Mouse (Mus musculus) cerebellum, postnatal 4 days (tissue): Measurements from ENCODE around the gene Soga1.

Experiments
- DNase-seq, 2 experiments: peaks; one replicate each; pipeline ENCODE4 v3.0.0; 2022; ENCODE audit warnings: low spot score in 2 of 2, mixed read lengths in 1 of 2

The Soga1 gene

DNA sequence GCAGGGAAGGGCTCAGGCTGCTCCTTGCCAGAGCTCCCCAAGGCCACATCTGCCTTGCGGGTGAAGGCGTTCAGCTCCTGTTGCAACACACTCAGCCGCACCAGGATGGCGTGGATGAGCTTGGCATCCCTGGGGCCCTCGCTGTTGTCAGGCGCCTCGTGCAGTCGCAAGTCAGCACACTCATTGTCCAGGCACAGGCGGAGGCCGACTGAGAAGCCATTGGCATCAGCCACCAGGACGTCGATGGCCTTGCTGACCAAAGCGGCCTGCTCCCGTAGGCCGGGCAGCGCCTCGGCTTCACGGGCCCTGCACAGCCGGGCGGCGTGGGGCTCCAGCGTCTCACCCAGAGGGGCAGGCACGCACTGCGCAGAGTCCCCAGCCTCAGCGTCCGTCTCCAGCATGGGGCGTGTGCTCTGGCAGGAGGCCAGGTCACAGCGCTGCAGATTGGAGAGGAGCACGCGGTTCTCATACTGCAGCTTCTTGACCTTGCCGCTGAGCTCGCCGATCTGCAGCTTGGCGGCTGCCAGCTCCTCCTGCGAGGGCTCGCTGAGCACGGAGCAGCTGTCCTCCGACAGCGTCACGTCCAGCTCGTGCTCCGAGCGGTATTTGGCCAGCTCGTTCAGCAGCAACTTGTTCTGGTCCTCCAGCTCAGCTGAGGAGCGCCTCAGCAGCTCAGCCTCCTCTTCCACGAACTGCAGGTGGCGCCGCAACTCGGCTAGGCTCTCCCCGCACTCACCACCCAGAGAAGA lies 39.0 kb downstream of the Soga1 start:
- DNase-seq: peak in 1 of 2 experiments; percentile 66

DNA sequence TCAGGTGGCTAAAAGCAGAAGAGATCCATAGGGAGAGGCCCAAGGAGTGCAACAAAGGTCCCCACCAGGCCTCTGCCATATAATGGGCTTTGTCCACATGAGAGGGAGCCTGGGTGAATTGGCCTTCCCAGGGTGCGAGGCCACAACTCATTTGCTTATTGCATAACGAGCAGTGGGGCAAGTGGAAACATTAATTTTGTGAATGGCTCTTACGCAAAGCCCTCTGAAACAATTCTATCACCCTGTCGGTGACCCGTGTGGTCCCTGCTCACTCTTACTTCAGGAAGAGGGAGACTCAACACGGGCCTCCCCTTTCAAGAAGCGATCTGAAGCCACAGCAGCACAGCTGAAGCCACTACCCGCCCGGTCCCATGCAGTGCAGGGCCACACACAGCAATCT lies 41.8 kb downstream of the Soga1 start:
- DNase-seq: no peak

DNA sequence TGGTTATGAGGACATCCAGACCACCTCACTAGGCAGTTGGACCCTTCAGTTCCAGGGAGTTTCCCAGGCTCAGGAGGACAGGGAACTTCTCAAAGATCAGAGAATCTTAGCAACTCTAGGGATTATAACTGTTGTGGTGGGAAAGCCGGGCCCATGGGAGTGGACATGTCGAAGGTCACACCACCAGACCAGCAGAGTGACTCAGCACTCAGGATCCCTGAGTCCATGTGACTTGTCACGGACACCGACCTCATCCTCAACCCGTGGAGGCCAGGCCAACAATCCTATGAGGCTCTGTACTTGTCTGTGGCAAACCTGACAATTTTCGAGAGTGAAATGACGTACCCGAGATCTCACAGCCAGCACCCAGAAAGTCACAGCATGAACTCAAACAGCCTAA lies 42.7 kb downstream of the Soga1 start:
- no peak for DNase-seq

DNA sequence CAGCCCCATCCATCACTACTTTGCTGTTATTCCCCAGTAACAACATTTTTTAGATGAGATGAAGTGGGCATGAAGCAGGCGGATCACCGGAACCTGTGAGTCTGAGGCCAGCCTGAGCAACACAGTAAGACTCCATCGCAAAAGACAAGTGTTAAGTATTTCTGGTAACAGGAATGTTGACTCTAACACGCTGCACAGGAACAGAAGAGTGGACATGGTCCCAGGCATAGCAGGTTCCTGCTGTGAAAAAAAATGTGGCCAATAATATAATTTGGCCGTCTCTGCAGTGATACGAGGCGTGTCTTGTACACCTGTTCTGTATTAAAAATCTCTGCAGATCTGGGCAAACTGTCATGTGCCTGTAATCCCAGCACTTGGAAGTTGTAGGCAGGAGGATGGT lies 43.7 kb downstream of the Soga1 start:
- DNase-seq: no peak

DNA sequence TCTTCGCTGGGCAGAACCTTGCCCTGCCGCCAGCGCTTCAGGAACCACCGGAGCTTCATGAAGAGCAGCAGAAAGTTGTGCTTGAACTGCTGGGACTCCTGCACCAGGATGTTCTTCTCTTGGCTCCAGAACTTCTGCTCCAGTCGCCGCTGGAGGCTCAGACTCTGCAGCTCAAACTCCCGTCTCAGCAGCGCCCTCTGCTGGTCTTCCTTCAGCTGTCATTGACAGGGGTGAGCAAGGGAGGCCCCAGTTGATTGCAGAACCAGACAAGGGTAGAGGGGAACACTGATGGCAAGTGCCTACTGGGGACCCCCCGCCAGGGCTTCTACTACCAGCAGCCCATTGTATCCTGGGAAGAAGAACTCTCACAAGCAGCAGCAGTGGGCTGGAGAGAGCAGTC lies 48.2 kb downstream of the Soga1 start:
- DNase-seq: peak; percentile 86 to 89

DNA sequence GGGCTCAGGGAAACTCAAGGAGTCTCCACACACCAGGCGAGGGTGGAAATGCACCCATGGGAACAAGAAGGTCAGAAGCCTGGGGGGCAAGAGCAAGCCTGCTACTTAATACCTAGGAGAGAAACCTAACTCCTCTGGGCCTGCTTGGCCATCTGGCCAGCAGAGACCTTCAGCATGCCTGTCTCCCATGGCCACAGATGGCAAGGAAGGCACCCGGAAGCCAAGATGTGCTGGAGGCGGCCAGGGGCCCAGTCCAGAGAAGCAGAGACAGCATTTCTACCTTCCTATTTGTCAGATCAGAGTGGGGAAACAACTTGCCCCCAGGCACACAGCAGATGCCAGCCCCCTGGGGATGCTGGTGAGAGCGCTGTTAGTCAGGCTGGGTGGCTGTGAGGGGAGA lies 50.8 kb downstream of the Soga1 start:
- no peak for DNase-seq

DNA sequence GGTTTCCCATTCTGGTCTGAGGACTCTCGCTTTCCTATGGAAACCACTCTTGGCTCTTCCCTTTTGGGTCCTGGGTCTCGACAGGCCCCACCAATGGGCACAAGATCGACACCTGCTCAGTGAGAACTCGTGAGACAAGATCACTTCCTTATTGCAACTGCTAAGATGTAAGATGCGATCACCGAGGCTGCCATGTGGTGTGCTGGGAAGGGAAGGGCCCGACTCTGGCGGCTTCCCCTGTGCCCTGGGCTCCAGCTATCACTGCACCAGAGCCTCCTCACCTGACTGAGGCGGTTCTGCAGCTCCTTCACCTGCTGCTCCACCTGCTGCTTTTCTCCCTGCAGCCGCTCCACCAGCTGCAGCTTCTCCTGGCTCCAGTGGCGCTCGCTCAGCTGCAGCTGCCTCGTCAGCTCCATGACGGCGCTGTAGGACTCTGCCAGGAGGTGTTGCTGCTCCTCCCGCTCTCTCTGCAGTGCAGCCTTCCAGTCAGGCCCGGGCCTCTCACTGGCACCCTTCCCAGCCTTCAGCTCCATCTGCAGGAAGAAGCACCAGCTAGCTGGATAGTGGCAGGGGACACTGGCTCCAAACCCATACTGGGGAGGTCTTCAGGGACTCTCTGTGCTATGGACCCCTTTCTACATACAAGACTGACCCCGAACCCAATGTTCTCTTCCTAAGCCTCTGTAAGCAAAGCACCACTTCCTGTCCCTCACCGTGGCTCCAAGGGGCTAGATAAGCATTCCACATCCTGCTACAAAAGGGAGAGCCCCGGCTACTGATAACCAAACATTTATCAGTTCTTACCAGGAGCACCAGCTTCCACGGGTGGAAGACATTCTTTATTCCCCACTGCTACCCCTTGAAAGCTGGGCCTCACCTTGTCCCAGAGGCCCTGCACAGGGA lies 51.7 kb downstream of the Soga1 start:
- peak in 1 of 2 experiments; percentile 45 for DNase-seq

DNA sequence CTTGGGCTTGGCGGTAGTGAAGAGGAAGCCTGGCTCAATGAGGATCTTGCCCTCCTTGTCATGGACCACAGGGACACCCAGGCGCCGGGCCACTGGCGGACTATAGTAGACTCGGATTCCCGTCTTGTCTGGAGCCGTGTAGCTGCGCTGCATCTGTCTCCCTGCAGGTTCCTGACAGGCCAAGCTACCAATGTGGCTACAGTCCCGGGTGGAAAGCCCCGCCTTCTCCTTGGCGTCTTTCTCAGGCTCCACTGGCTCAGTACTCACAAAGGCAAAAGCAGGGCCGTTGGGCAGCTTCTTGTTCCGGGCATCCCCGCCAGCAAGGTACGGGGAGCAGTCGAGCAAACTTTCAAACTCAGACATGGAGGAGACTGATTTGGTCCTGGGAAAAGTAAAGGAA lies 57.9 kb downstream of the Soga1 start:
- DNase-seq: no peak

DNA sequence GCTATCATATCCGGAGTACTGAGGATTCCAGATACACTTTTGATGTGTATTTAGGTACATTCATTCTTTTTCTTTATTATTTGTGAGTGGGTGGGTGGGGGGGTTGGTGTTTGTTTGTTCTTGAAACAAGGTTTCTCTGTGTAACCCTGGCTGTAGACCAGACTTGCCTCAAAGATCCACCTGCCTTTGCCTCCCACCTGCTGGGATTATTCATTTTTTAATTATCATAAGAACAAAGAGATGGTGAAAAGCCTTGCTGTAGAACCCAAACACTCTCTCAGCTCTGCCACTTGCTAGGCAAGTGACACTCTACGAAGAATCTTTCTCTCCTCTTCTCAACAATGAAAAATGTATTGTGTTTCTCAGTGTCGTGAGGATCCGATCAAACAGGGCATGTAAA lies 59.8 kb downstream of the Soga1 start:
- no peak for DNase-seq

DNA sequence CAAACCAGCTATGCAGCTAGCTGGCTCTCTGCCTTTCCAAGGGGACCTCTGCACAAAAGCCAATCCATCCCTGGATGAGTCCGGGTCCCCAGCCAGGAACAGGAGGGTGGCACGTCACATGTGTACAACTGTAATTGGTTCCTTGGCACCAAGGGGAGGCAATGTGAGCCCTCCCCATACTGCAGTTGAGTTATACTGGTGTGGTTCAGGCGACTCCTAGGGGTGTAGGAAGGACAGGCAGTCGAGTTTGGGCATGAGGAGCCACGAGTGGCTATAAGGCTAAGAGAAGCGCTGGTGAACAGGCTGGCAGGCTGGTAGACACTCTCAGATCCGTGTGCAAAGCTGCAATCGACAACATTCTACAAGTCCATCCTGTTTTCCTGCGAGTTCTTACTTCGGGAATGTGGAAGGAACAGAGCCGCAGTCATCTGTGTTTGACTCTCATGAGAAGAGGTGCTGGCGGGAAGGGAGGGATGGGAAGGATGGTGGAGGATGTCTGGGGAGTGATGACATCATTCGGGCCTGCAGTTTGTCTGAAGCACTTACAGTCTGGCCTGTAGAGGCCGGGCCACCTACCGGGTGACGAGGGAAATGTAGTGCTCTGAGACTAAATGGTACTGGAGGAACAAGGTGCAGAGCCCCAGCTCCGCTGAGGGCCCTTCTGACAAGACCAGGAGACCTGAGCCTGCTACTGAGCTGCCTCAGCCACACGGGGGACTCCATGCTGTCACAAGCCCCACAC lies 62.4 kb downstream of the Soga1 start:
- DNase-seq: no peak

DNA sequence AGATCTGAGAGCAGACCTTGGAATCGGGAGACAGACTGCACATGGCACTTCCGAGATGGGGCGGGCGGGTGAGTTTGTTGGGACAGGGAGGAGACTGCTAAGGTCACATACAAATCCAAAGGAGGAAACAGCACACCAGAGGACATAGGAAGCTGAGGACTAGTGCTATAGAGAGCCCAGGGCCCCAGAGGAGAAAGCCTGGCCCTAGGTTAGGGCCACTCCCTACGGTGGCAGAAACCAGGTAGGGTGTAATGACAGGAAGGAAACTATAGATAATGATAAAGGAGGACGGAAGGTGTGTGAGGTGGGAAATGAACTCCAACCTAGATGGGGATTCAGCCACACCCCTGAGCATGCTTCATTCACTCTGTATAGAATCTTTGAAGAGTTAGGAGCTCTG lies 66.7 kb downstream of the Soga1 start:
- peak in 1 of 2 experiments; percentile 1 for DNase-seq

DNA sequence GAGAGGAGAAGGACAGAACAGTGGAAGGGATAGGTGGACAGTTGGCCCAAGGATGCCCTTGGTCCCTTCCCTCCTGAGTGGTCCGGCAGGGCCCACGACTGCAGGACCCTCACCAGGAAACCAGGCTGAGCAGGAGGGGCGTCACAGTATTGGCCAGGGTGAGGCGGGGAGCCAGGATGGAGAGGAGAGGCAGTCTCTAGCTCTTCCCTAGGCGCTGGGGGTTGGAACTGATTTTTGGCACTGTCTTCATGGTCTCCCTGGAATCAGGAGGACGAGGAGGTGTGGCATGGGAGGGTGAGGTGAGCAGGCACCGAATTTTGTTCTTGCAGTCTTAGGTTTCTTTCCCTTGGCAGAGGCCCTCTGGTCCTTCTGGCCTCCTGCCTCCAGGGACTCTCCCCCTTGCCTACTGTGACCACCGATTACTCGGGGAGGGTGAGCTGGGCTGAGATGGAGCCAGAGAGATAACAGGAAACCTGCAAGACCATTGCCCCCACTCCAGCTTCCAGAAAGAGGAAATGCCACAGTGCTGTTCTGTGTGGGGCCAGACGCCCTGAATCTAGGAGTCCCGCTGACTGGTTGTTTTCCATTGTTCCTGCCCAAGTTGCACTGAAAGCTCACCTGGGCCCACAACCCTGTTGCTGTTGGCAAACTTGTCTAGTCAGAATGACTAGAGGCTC lies 68.3 kb downstream of the Soga1 start:
- DNase-seq: no peak

DNA sequence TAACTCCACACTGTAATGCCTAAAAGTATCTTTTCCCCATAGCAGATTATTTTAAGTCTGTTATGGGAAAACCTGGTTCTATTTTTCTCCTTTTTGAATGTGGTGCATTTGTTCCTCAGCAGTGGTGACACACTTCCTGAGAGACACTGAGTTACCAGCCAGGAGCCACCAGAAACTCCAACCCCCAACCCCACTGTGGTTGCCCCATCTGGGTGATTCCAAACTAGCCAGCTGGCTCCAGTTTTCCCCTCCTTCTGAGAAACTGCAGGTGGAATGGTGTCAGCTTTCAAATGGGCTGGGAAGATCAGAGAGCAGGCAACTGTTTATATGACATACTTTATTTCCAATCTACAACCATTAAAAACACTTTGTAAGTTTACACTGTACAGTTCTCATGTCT lies 68.9 kb downstream of the Soga1 start:
- DNase-seq: no peak

DNA sequence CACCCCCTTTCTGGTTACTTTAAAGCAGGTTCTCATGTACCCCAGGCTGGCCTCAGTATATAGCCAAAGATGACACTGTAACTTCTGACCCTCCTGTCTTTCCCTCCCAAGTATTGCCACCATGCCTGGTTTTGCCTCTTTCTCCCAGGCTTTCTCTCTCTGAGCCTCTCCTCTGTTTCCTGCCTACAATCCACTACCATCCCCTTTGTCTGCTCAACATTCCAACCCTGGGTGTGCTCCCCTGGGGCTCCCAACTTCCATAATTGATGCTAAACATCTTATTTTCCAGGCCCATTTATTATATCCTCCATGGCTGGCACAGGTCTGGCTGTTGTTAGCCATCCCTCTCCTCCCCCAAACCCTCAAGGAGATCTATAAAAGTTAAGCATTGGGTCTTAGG lies 70.5 kb downstream of the Soga1 start:
- DNase-seq: no peak

DNA sequence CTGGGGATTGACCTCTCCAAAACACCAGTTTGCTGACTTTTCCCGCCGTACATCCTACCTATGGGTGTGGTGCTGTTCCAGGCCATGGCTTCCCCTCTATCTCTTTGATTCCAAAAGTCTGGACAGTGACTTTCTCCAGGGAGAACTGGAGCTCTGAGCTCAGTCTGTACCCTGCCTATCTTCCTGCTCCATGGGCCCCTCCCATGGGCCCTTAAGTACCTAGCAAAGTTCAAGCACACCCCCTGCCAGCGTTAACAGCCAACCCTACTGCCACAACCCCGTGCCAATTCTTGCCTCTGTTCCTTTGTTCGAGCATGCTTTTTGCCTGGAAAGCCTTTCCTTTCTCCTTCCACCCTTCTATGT lies 71.8 kb downstream of the Soga1 start:
- no peak for DNase-seq

DNA sequence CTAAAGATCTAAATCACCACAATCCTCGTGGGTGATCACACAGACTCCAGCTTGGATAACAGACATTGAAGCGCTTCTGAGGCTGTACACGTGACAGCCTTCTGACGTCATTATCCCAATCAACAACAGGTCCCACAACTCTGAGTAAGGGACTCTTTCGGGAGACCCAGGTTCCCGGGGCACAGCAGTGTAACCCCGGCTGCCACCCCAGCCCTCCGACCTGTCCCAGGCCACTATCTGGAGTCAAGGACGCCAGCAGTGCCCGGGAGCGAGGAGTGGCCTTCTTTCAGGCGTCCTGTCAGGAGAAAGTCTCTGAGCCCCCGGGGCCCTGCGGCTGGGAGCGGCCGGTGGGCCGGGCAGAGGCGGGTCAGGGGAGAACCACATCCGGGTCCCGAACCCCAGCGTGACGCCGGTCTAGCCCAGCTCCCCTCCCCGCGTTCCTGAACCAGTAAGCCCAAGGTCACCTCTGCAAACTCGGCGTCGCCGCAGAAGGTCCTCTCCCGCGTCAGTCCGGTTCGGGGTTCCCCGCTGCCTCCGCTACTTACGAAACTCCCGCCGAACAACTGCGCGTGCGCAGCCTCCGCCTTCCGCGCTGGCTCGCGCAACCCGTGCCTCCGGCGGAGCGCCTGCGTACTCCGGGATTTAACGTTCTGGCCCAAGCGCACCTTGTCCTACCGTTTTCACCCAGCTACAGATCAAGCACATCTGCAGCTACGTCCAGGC lies 72.4 kb downstream of the Soga1 start, which contains the start of gene Dsn1:
Gene Dsn1 (minus strand): TSS at position 644 of the 723 bp plus-strand sequence.
- peak; percentile 73 to 87 for DNase-seq

DNA sequence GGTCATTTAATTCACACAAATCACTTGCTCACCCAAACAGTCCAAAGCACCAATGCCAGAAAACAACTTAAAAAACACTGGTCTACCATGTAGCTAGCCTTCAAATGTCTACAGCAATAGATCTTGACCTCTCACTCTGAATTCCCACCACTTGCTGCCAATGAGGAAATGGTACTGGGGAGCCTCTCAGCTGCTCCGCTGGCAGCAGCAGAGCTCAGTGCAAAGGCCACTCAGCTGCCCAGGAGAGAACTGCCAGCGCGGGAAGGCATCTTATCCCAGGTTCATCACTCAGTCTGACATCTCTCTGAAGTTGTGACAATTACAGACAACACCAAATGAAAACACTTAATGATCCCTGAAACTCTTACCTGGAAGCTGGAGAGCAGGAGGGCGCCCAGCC lies 76.7 kb downstream of the Soga1 start:
- no peak for DNase-seq

DNA sequence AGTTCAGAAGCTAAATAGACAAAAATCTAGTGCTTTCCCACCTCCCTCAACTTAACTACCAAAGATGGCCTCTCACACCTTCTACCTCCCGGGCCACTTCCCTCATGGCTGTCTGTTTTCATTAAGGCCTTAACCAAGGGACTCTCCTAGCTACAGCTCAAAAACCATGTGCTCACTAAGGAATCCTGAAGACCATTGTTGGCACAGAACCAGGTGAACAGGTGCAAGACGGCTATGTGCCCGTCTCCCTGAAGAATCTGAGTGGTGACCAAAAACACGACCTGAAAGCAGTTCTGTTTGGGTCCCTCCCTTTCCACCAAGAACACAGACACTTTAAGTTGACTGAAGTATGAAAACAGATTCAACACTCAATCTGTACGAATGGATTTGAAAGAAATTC lies 80.8 kb downstream of the Soga1 start:
- no peak for DNase-seq

DNA sequence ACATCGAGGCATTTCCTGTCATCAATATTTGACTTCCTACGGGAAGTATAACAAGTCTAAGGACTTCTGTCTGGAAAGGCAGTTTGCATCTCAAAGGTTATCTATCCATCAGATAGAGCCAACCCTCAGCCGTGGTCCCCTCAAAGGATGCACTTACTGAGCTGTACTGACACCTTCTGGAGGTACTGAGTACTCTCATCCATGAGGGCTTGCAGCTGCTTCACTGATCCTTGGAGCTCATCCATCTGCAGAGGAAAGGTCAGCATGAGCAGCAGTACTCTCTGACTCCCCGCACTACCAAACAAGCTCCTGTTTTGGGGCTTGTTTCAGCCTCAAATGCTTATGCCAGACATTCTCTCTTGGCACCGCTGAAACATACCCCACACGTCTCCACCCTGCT lies 82.5 kb downstream of the Soga1 start:
- DNase-seq: peak in 1 of 2 experiments; percentile 44

DNA sequence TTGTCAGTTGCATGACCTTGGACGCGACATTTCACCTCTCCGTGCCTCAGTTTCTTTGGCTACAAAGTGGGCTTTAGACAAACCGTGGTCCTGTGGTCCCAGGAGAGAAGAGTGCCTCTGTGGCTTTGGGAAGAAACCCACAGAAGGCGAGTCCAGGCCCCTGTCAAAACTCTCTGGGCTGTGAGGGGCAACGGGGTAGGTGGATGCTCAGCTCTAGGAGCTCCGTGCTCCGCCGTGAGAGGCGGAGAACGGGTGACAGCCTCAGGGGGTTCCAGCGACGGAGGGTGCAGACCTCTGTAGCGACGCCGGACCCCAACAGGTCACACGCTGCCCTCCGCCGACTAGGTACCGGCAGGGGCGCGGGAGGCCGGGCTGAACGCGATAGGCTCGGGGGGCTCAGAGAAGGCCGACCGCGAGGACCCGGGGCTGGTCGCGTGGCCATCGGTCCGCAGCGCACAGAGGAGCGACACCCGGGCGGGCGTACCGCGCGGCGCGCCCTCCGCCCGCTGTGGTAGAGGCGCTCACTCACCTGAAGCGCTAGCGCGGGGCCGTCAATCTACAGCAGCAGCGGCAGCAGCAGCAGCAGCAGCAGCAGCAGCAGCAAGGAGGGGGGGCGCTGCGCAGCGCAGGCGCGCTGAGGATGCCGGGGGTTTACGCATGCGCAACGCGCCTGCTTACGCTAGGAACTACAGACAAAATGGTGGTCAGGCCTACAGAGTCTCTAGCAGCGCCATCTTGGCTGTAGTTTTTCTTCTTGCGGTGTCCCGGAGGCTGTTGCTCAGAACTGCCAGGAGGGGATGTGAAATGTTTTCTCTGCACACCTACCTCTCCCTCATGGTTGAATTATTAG lies 87.4 kb downstream of the Soga1 start, which contains the start of gene Ndrg3:
Gene Ndrg3 (minus strand): TSS at position 587 of the 850 bp plus-strand sequence.
- DNase-seq: peak; percentile 94 to 97
